Mouse (Mus musculus) liver, adult 2 months (tissue): Measurements from ENCODE around the gene Ell2.

ENCODE experiments used
- CTCF ChIP-seq: fragments of 200-500 bp; IDR thresholded peaks from 2 replicates; pipeline ENCODE4 v1.5.1; 2011; ENCODE audit warnings: low read depth, low read length, control low read depth
- POLR2A ChIP-seq: fragments of 200-500 bp; IDR thresholded peaks from 2 replicates; pipeline ENCODE4 v1.6.1; 2011; ENCODE audit warnings: low read length, control low read depth; ENCODE audit not compliant: insufficient read depth; ENCODE audit errors: extremely low read depth

- TF ChIP-seq POLR2A (no peak), CTCF (no peak)
These were observed 7.8 kb downstream of the Ell2 start for GRCm38 (mm10) chr13:75714407-75714806.
